Mouse (Mus musculus) MEL (cell line): ENCODE results near the gene Diaph2. TPM values are rescaled to one million over a fixed set of nuclear protein-coding genes. Genes with fewer than 3 reads are reported as not detected.

Experiments
- DNase-seq: peaks from one replicate; pipeline ENCODE4 v3.0.0; 2011; ENCODE audit warnings: low read depth, low spot score
- H3K27ac ChIP-seq: 2 replicates; pipeline ENCODE4 v1.5.1; 2012; ENCODE audit warnings: low read depth, mild to moderate bottlenecking, control low read depth, low read length, moderate library complexity; ENCODE audit not compliant: control insufficient read depth
- H3K27me3 ChIP-seq, 2 experiments: fragments of 150-350 bp in 1 of 2; sonication (generic) in 1 of 2; 2 replicates each; pipeline ENCODE4 v1.6.1; 2012; ENCODE audit warnings: low read length in 2 of 2, mild to moderate bottlenecking in 2 of 2, improper control_type of control experiment in 1 of 2, moderate library complexity in 1 of 2; ENCODE audit not compliant: insufficient read depth in 2 of 2, control insufficient read depth in 1 of 2
- H3K36me3 ChIP-seq, 2 experiments: 2 replicates each; pipeline ENCODE4 v1.6.1; 2012 to 2014; ENCODE audit warnings: low read length in 2 of 2, improper control_type of control experiment in 1 of 2, inconsistent platforms in 1 of 2, mild to moderate bottlenecking in 1 of 2; ENCODE audit not compliant: insufficient read depth in 2 of 2, control insufficient read depth in 1 of 2
- H3K4me1 ChIP-seq, 2 experiments: fragments of 150-350 bp in 1 of 2; sonication (generic) in 1 of 2; 2 replicates each; pipeline ENCODE4 v1.6.1; 2012; ENCODE audit warnings: low read length in 2 of 2, improper control_type of control experiment in 1 of 2, mild to moderate bottlenecking in 1 of 2; ENCODE audit not compliant: insufficient read depth in 2 of 2, control insufficient read depth in 1 of 2
- H3K4me3 ChIP-seq, 2 experiments: fragments of 150-350 bp in 1 of 2; sonication (generic) in 1 of 2; 2 replicates each; pipeline ENCODE4 v1.5.1; 2012; ENCODE audit warnings: low read depth in 2 of 2, low read length in 2 of 2, mild to moderate bottlenecking in 2 of 2, moderate library complexity in 2 of 2, control low read depth in 1 of 2, improper control_type of control experiment in 1 of 2; ENCODE audit not compliant: control insufficient read depth in 1 of 2, insufficient read depth in 1 of 2
- H3K79me2 ChIP-seq: 2 replicates; pipeline ENCODE4 v1.6.1; 2012; ENCODE audit warnings: mild to moderate bottlenecking, low read length, moderate library complexity; ENCODE audit not compliant: control insufficient read depth, poor library complexity, insufficient read depth
- H3K9ac ChIP-seq: 2 replicates; pipeline ENCODE4 v1.6.1; 2012; ENCODE audit warnings: low read depth, mild to moderate bottlenecking, control low read depth, low read length, moderate library complexity; ENCODE audit not compliant: control insufficient read depth, poor library complexity, severe bottlenecking
- H3K9me3 ChIP-seq: fragments of 150-350 bp; sonication (generic); replicated peaks from 2 replicates; pipeline ENCODE4 v1.6.1; 2012; ENCODE audit warnings: mild to moderate bottlenecking, low read length, improper control_type of control experiment, moderate library complexity; ENCODE audit not compliant: insufficient read depth
- CHD1 ChIP-seq: IDR thresholded peaks from 2 replicates; pipeline ENCODE4 v1.6.1; 2012; ENCODE audit warnings: low read depth, mild to moderate bottlenecking, inconsistent platforms, low read length, improper control_type of control experiment
- CHD2 ChIP-seq: IDR thresholded peaks from 2 replicates; pipeline ENCODE4 v1.6.1; 2011; ENCODE audit warnings: low read length, improper control_type of control experiment
- CTCF ChIP-seq, 3 experiments: IDR thresholded peaks in 2 of 3; conservative IDR thresholded peaks in 1 of 3; 2 replicates each; pipeline ENCODE4 v1.5.1; 2011 to 2012; ENCODE audit warnings: low read length in 3 of 3, low read depth in 2 of 3, mild to moderate bottlenecking in 2 of 3, improper control_type of control experiment in 1 of 3, inconsistent platforms in 1 of 3, mixed read lengths in 1 of 3, moderate library complexity in 1 of 3; ENCODE audit not compliant: control insufficient read depth in 1 of 3, insufficient read depth in 1 of 3, poor library complexity in 1 of 3, severe bottlenecking in 1 of 3
- ELF1 ChIP-seq: IDR thresholded peaks from 2 replicates; pipeline ENCODE4 v1.6.1; 2014; ENCODE audit warnings: low read depth, mild to moderate bottlenecking, inconsistent platforms, low read length, improper control_type of control experiment, moderate library complexity
- EP300 ChIP-seq, 2 experiments: IDR thresholded peaks; 2 replicates each; pipeline ENCODE4 v1.6.1; 2011; ENCODE audit warnings: improper control_type of control experiment in 2 of 2, low read length in 2 of 2, low read depth in 1 of 2, mild to moderate bottlenecking in 1 of 2
- ETS1 ChIP-seq: IDR thresholded peaks from 2 replicates; pipeline ENCODE4 v1.6.1; 2012; ENCODE audit warnings: low read depth, mild to moderate bottlenecking, inconsistent platforms, low read length, improper control_type of control experiment, moderate library complexity
- GATA1 ChIP-seq: IDR thresholded peaks from 2 replicates; pipeline ENCODE4 v1.6.1; 2011; ENCODE audit warnings: low read depth, low read length, improper control_type of control experiment
- HCFC1 ChIP-seq: IDR thresholded peaks from 2 replicates; pipeline ENCODE4 v1.6.1; 2012; ENCODE audit warnings: low read depth, mild to moderate bottlenecking, inconsistent platforms, low read length, improper control_type of control experiment, moderate library complexity
- JUND ChIP-seq: IDR thresholded peaks from 2 replicates; pipeline ENCODE4 v1.6.1; 2011; ENCODE audit warnings: low read depth, mild to moderate bottlenecking, improper control_type of control experiment, low read length
- KAT2A ChIP-seq: conservative IDR thresholded peaks from 2 replicates; pipeline ENCODE4 v1.6.1; 2012; ENCODE audit warnings: low read depth, low read length, improper control_type of control experiment, inconsistent platforms
- MAFK ChIP-seq: IDR thresholded peaks from 2 replicates; pipeline ENCODE4 v1.6.1; 2011; ENCODE audit warnings: low read depth, mild to moderate bottlenecking, low read length, improper control_type of control experiment, borderline replicate concordance
- MAX ChIP-seq: IDR thresholded peaks from 2 replicates; pipeline ENCODE4 v1.6.1; 2011; ENCODE audit warnings: low read length, improper control_type of control experiment
- MAZ ChIP-seq: IDR thresholded peaks from 2 replicates; pipeline ENCODE4 v1.6.1; 2012; ENCODE audit warnings: low read depth, mild to moderate bottlenecking, inconsistent platforms, low read length, improper control_type of control experiment
- MEF2A ChIP-seq: IDR thresholded peaks from 2 replicates; pipeline ENCODE4 v1.6.1; 2014; ENCODE audit warnings: low read depth, mild to moderate bottlenecking, inconsistent platforms, low read length, improper control_type of control experiment; ENCODE audit not compliant: poor library complexity, insufficient replicate concordance, severe bottlenecking; ENCODE audit errors: extremely low read depth
- MXI1 ChIP-seq: IDR thresholded peaks from 2 replicates; pipeline ENCODE4 v1.6.1; 2011; ENCODE audit warnings: mild to moderate bottlenecking, low read depth, low read length, improper control_type of control experiment
- MYB ChIP-seq: IDR thresholded peaks from 2 replicates; pipeline ENCODE4 v1.6.1; 2011; ENCODE audit warnings: mild to moderate bottlenecking, low read depth, low read length, improper control_type of control experiment
- MYC ChIP-seq: IDR thresholded peaks from 2 replicates; pipeline ENCODE4 v1.6.1; 2011; ENCODE audit warnings: low read depth, mild to moderate bottlenecking, low read length, improper control_type of control experiment, moderate library complexity
- NRF1 ChIP-seq: IDR thresholded peaks from 2 replicates; pipeline ENCODE4 v1.6.1; 2014; ENCODE audit warnings: low read depth, mild to moderate bottlenecking, inconsistent platforms, low read length, improper control_type of control experiment, moderate library complexity; ENCODE audit not compliant: poor library complexity, insufficient read depth, severe bottlenecking
- POLR2A ChIP-seq, 2 experiments: IDR thresholded peaks; 2 replicates each; pipeline ENCODE4 v1.6.1; 2011 to 2012; ENCODE audit warnings: low read length in 2 of 2, mild to moderate bottlenecking in 2 of 2, control low read depth in 1 of 2, improper control_type of control experiment in 1 of 2, low read depth in 1 of 2, moderate library complexity in 1 of 2; ENCODE audit not compliant: control insufficient read depth in 1 of 2, insufficient read depth in 1 of 2, poor library complexity in 1 of 2
- RAD21 ChIP-seq: IDR thresholded peaks from 2 replicates; pipeline ENCODE4 v1.6.1; 2011; ENCODE audit warnings: mild to moderate bottlenecking, low read depth, low read length, improper control_type of control experiment
- SIN3A ChIP-seq: IDR thresholded peaks from 2 replicates; pipeline ENCODE4 v1.6.1; 2012; ENCODE audit warnings: low read length, improper control_type of control experiment, inconsistent platforms
- SMC3 ChIP-seq: IDR thresholded peaks from 2 replicates; pipeline ENCODE4 v1.6.1; 2011; ENCODE audit warnings: low read depth, low read length, improper control_type of control experiment
- TAL1 ChIP-seq: IDR thresholded peaks from 2 replicates; pipeline ENCODE4 v1.6.1; 2012; ENCODE audit warnings: mild to moderate bottlenecking, inconsistent platforms, low read length, moderate library complexity, mixed read lengths
- TBP ChIP-seq: IDR thresholded peaks from 2 replicates; pipeline ENCODE4 v1.8.0; 2011; ENCODE audit warnings: low read depth, low read length, improper control_type of control experiment
- ZMIZ1 ChIP-seq: IDR thresholded peaks from 2 replicates; pipeline ENCODE4 v1.6.1; 2012; ENCODE audit warnings: low read depth, mild to moderate bottlenecking, inconsistent platforms, low read length, improper control_type of control experiment, moderate library complexity
- polyA plus RNA-seq, 2 experiments: library from polyadenylated mRNA; stranded (reverse) in 1 of 2; unstranded in 1 of 2; fragments of >175 nt in 1 of 2; fragments of >200 nt in 1 of 2; gene quantifications; 2 replicates each; pipeline versions ENCODE4 v1.2.1 to v1.2.4; 2012; ENCODE audit warnings: low replicate concordance in 2 of 2, low read depth in 1 of 2; ENCODE audit not compliant: insufficient read length in 2 of 2, insufficient read depth in 1 of 2, missing spikeins in 1 of 2
- total RNA-seq: library from RNA; depleted of rRNA; stranded (reverse); fragments of 300-350 nt; gene quantifications from 2 replicates; pipeline ENCODE4 v1.2.3, GENCODE M21; 2012

Gene Diaph2
- total and polyA plus RNA-seq, 3 experiments: 0.03 TPM; not detected in 2

DNA sequence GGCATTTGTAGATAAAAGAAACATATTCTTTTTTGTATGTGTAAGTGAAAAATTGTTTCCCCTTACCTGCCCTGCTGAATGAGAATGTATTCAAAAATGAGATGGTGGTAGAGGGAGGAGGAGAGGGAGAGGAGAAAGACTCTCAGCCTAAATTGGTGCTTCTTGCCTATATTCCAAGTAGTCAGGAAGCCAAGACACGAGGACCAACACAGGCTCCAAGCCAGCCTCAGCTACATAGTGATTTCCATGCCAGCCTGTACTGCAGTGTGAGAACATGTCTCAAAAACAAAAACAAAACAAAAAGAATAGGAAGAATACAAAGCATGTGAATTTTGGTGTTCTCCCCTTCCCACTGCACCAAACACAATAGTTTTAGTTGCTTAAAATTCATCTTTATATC is 497.1 kb downstream of the Diaph2 start:
- Histone ChIP-seq H3K4me3 (no peak overlapping the region), H3K79me2 (no peaks in the 10 kb centered on the region), H3K9ac (no peak overlapping the region), H3K36me3 (no peaks in the 10 kb centered on the region), H3K4me1 (no peaks in the 10 kb centered on the region), H3K27me3 (no peaks in the 10 kb centered on the region), H3K27ac (no peak overlapping the region), H3K9me3 (no peaks in the 10 kb centered on the region)
- TF ChIP-seq CTCF (IDR thresholded peaks at IDR 0.05 in 2 of 3, conservative IDR thresholded peaks at IDR 0.05 in 1 of 3; ENCODE audit: control insufficient read depth in 1 of 3, insufficient read depth in 1 of 3, low read depth in 2 of 3, low read length in 3 of 3, poor library complexity in 1 of 3, severe bottlenecking in 1 of 3) (no peak), MXI1 (no peak), HCFC1 (no peak), MAX (no peak), TAL1 (no peak), TBP (no peak), SIN3A (no peak), POLR2A (IDR thresholded peaks at IDR 0.05; ENCODE audit: control insufficient read depth in 1 of 2, insufficient read depth in 1 of 2, low read depth in 1 of 2, low read length in 2 of 2, poor library complexity in 1 of 2) (no peak), KAT2A (no peak), ZMIZ1 (no peak), MYB (no peak), MEF2A (no peak), RAD21 (no peak), MAZ (no peak), MAFK (no peak), EP300 (IDR thresholded peaks at IDR 0.05; ENCODE audit: low read depth in 1 of 2, low read length in 2 of 2) (no peak), GATA1 (no peak), SMC3 (no peak)
- no peak for DNase-seq

DNA sequence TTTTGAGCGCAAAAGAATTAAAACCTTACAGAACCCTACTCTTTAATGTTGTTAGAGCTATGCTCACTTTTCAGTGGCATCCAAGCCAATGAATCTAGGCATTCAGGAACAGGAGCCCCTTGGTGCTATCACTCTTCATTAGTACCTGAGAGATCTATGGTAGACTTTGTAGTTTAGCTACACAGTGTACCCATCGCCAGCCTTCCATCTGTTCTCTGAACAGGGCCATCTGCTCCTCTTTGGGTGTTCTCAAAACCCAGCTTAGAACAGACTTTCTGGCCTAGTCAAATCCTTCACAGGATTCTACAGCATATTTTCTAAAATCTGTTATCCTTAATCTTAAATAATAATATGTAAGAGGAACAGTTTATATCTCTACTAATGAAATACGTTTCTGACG is 504.1 kb downstream of the Diaph2 start:
- Histone ChIP-seq H3K9ac (no peak overlapping the region), H3K27ac (no peak overlapping the region), H3K36me3 (no peaks in the 10 kb centered on the region; a peak in 1 of 4 replicates), H3K9me3 (no peaks in the 10 kb centered on the region), H3K27me3 (no peaks in the 10 kb centered on the region), H3K4me3 (no peak overlapping the region), H3K79me2 (no peaks in the 10 kb centered on the region), H3K4me1 (no peaks in the 10 kb centered on the region)
- DNase-seq: no peak
- no peak for TF ChIP-seq MYC
- TF ChIP-seq JUND: no peak
- no peak for TF ChIP-seq MXI1
- no peak for TF ChIP-seq ETS1
- TF ChIP-seq CHD2: no peak
- TF ChIP-seq RAD21: no peak
- no peak for TF ChIP-seq ZMIZ1
- no peak for TF ChIP-seq CTCF (IDR thresholded peaks at IDR 0.05 in 2 of 3, conservative IDR thresholded peaks at IDR 0.05 in 1 of 3; ENCODE audit: control insufficient read depth in 1 of 3, insufficient read depth in 1 of 3, low read depth in 2 of 3, low read length in 3 of 3, poor library complexity in 1 of 3, severe bottlenecking in 1 of 3)
- TF ChIP-seq NRF1: no peak
- TF ChIP-seq HCFC1: no peak
- no peak for TF ChIP-seq ELF1
- no peak for TF ChIP-seq CHD1
